Mouse (Mus musculus) stomach, postnatal 0 days (tissue): ENCODE data around the gene Coq5.

Experiments used
- CTCF ChIP-seq: IDR thresholded peaks from 2 replicates; pipeline ENCODE4 v1.5.1; 2016; ENCODE audit warnings: antibody characterized with exemption, low read depth, mild to moderate bottlenecking, moderate library complexity
- EP300 ChIP-seq: optimal IDR thresholded peaks from 2 replicates; pipeline ENCODE3; 2016; ENCODE audit warnings: antibody characterized with exemption

DNA sequence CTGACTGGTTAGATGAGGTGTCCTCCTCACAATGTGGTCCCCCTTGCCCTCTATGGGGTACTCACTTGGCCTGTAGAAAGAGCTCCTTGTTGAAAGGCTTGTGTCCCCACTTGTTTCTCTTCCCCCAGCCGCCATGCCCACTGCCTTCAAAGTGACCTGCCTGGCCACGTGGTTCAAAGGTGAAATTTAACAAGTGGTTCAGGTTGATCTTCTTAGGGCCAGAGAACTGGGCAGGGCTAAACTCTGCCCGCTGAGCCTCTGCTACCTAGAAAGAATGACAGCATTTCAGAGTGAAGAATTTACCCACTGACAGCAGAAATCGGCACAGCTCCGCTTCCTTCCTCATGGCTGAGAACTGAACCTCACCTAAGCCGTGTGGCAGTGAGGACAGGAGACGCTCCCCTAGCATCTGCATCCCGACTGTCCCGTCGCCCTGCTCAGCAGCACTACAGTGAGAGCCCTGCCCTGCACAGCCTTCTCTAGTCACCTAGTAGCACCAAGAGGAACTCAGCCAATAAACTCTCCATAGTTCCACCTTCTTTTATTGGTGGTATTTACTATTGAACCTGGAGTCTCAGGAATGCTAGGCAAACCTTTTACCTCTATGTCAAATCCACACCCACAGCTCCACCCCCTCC, 22.4 kb upstream of the Coq5 start:
- TF ChIP-seq CTCF (no peak), EP300 (no peak)
